Mouse (Mus musculus) heart, postnatal 0 days (tissue): Measurements from ENCODE around the gene Fbxl13. TPM values are rescaled to one million over a fixed set of nuclear protein-coding genes. Genes with fewer than 3 reads are reported as not detected.

Experiments used
- ATAC-seq: fragments of 200-750 bp; cut with Nextera tagmentation; 2 replicates; pipeline ENCODE4 v1.8.0; 2017; ENCODE audit warnings: low read depth, moderate number of reproducible peaks, moderate library complexity; ENCODE audit not compliant: insufficient read depth
- DNase-seq: peaks from one replicate; pipeline ENCODE4 v3.0.0-alpha.2; 2016; ENCODE audit warnings: low spot score
- H3K27ac ChIP-seq: fragments of 300-500 bp; sonication (generic); 2 replicates; pipeline ENCODE4 v1.5.1; 2014; ENCODE audit warnings: low read depth, mild to moderate bottlenecking
- H3K27me3 ChIP-seq: fragments of 300-500 bp; sonication (generic); 2 replicates; pipeline ENCODE4 v1.6.1; 2014; ENCODE audit warnings: low read length, mixed read lengths; ENCODE audit not compliant: control insufficient read depth, insufficient read depth
- H3K36me3 ChIP-seq: fragments of 300-500 bp; sonication (generic); replicated peaks from 2 replicates; pipeline ENCODE4 v1.6.1; 2014; ENCODE audit warnings: low read length, mixed read lengths; ENCODE audit not compliant: control insufficient read depth, insufficient read depth
- H3K4me1 ChIP-seq: fragments of 300-500 bp; sonication (generic); 2 replicates; pipeline ENCODE4 v1.6.1; 2014; ENCODE audit warnings: antibody characterized with exemption; ENCODE audit not compliant: control insufficient read depth, insufficient read depth
- H3K4me2 ChIP-seq: fragments of 300-500 bp; sonication (generic); 2 replicates; pipeline ENCODE4 v1.6.1; 2014; ENCODE audit warnings: low read depth, mild to moderate bottlenecking, low read length, moderate library complexity
- H3K4me3 ChIP-seq: fragments of 300-500 bp; sonication (generic); 2 replicates; pipeline ENCODE4 v1.5.1; 2014; ENCODE audit warnings: low read depth, low read length
- H3K9ac ChIP-seq: fragments of 300-500 bp; sonication (generic); replicated peaks from 2 replicates; pipeline ENCODE4 v1.6.1; 2014; ENCODE audit warnings: low read depth, low read length, mixed read lengths
- H3K9me3 ChIP-seq: fragments of 300-500 bp; sonication (generic); replicated peaks from 2 replicates; pipeline ENCODE4 v1.6.1; 2016; ENCODE audit warnings: low read length; ENCODE audit not compliant: control insufficient read depth
- CTCF ChIP-seq: IDR thresholded peaks from 2 replicates; pipeline ENCODE4 v1.5.1; 2016; ENCODE audit warnings: antibody characterized with exemption, control low read depth, low read depth
- EP300 ChIP-seq: IDR thresholded peaks from 2 replicates; pipeline ENCODE4 v1.6.1; 2016; ENCODE audit warnings: antibody characterized with exemption, low read depth
- WGBS: fragments of 180-500 bp; shearing (Covaris S2); extraction: QIAGEN DNeasy Blood & Tissue Kit; methylation state at CpG from one replicate; pipeline ENCODE4 v1.1.7; 2014; 5-methylcytosine and 5-hydroxymethylcytosine counted together
- polyA plus RNA-seq: library from polyadenylated mRNA; unstranded; fragments of >200 nt; fragmentation: Nextera tagmentation; extraction: Ambion mirVana; gene quantifications from 2 replicates; pipeline ENCODE4 v1.2.1, GENCODE M21; 2015
- total RNA-seq: library from RNA; depleted of rRNA; stranded (reverse); fragments of >200 nt; gene quantifications from 2 replicates; pipeline ENCODE4 v1.2.3, GENCODE M21; 2014; ENCODE audit warnings: low replicate concordance

Gene Fbxl13
- total and polyA plus RNA-seq, 2 experiments from 2014 or later: 0.15 TPM; not detected in 1

- 89% methylated on average over 4 of the region's 4 CpGs for WGBS
- no peak overlapping the region for H3K4me3 ChIP-seq
- H3K36me3 ChIP-seq: no peaks in the 10 kb centered on the region
- TF ChIP-seq EP300 (no peak), CTCF (no peak)
- no peak overlapping the region for H3K27ac ChIP-seq
- no peak for ATAC-seq
- no peaks in the 10 kb centered on the region for H3K9me3 ChIP-seq
- no peak for DNase-seq
- no peak overlapping the region for H3K9ac ChIP-seq
- H3K27me3 ChIP-seq: no peaks in the 10 kb centered on the region
- no peak overlapping the region for H3K4me2 ChIP-seq
- H3K4me1 ChIP-seq: 0 out of 2 replicates have a peak, but pooled peaks cover 3% of the 10 kb centered on the region
Observed at GRCm38 (mm10) chr5:21518207-21518606, 127.2 kb downstream of the Fbxl13 start.

GRCm38 (mm10) chr5:21517562-21517961 lies 127.9 kb downstream of the Fbxl13 start:
- Histone ChIP-seq H3K4me1 (0 out of 2 replicates have a peak, but pooled peaks cover 3% of the 10 kb centered on the region), H3K27ac (no peak overlapping the region), H3K4me3 (no peak overlapping the region), H3K4me2 (no peak overlapping the region), H3K27me3 (no peaks in the 10 kb centered on the region), H3K9ac (no peak overlapping the region), H3K36me3 (no peaks in the 10 kb centered on the region), H3K9me3 (no peaks in the 10 kb centered on the region)
- DNase-seq: no peak
- TF ChIP-seq EP300 (no peak), CTCF (no peak)
- 96% methylated on average over 2 of the region's 2 CpGs for WGBS
- no peak for ATAC-seq

GRCm38 (mm10) chr5:21513363-21513762 lies 132.1 kb downstream of the Fbxl13 start:
- WGBS: 24% methylated on average over 10 of the region's 10 CpGs
- Histone ChIP-seq H3K9me3 (no peaks in the 10 kb centered on the region), H3K27ac (no peak overlapping the region; the same call in 1 of the 2 replicates), H3K27me3 (no peaks in the 10 kb centered on the region), H3K4me1 (0 out of 2 replicates have a peak, but pooled peaks cover 3% of the 10 kb centered on the region), H3K9ac (no peak overlapping the region), H3K4me2 (no peak overlapping the region), H3K4me3 (no peak overlapping the region), H3K36me3 (no peaks in the 10 kb centered on the region)
- ATAC-seq (0 out of 2 replicates have a peak, but pooled peaks have one; percentile 39), DNase-seq (peak; percentile 26)
- TF ChIP-seq EP300 (no peak), CTCF (no peak)

- no peaks in the 10 kb centered on the region for H3K36me3 ChIP-seq
- ATAC-seq (no peak), DNase-seq (no peak)
- H3K4me3 ChIP-seq: no peak overlapping the region
- no peak overlapping the region for H3K4me2 ChIP-seq
- H3K27ac ChIP-seq: no peak overlapping the region
- no peak overlapping the region for H3K9ac ChIP-seq
- H3K27me3 ChIP-seq: no peaks in the 10 kb centered on the region
- whole genome bisulfite sequencing: 60% methylated on average over 4 of the region's 4 CpGs
- no peaks in the 10 kb centered on the region for H3K9me3 ChIP-seq
- 0 out of 2 replicates have a peak, but pooled peaks cover 3% of the 10 kb centered on the region for H3K4me1 ChIP-seq
- TF ChIP-seq CTCF (no peak), EP300 (no peak)
Observed at GRCm38 (mm10) chr5:21509801-21510200, 135.6 kb downstream of the Fbxl13 start.

GRCm38 (mm10) chr5:21506887-21507286 lies 138.5 kb downstream of the Fbxl13 start:
- no peak for DNase-seq
- Histone ChIP-seq H3K4me3 (no peak overlapping the region), H3K27ac (no peak overlapping the region), H3K4me2 (no peak overlapping the region), H3K36me3 (no peaks in the 10 kb centered on the region), H3K9me3 (no peaks in the 10 kb centered on the region), H3K4me1 (no peaks in the 10 kb centered on the region), H3K27me3 (no peaks in the 10 kb centered on the region), H3K9ac (no peak overlapping the region)
- TF ChIP-seq CTCF (no peak), EP300 (no peak)
- WGBS: 67% methylated on average over 1 of the region's 1 CpGs
- no peak for ATAC-seq

- Histone ChIP-seq H3K9me3 (no peaks in the 10 kb centered on the region), H3K4me2 (no peak overlapping the region), H3K4me3 (no peak overlapping the region), H3K36me3 (no peaks in the 10 kb centered on the region), H3K4me1 (no peaks in the 10 kb centered on the region), H3K27me3 (no peaks in the 10 kb centered on the region), H3K9ac (no peak overlapping the region), H3K27ac (no peak overlapping the region)
- TF ChIP-seq EP300: no peak
- TF ChIP-seq CTCF: no peak
- DNase-seq (no peak), ATAC-seq (no peak)
- whole genome bisulfite sequencing: 78% methylated on average over 8 of the region's 8 CpGs
Observed at GRCm38 (mm10) chr5:21505159-21505558, 140.3 kb downstream of the Fbxl13 start.
